Mouse (Mus musculus): ENCODE results near the gene Pter. TPM values are rescaled to one million over a fixed set of nuclear protein-coding genes. Genes with fewer than 3 reads are reported as not detected.

Pter gene
- 4.0 and 4.6 TPM in 2 replicates for polyA plus RNA-seq (2015; fragmentation: Nextera tagmentation; extraction: Ambion mirVana)

- ATAC-seq (replicated peaks) = peak; percentile 90
- H3K4me2 ChIP-seq = peak within 1 kb of the TSS; percentile 67
- no peak within 1 kb of the TSS for H3K27ac ChIP-seq
These were observed at the start of gene Pter for GRCm38 (mm10) chr2:12923804-12924591. Pter (plus strand) TSS chr2:12924041.

GRCm38 (mm10) chr2:12874232-12874631 lies 49.6 kb upstream of the Pter start:
- H3K4me3 ChIP-seq = no peak overlapping the region
- H3K36me3 ChIP-seq (replicated peaks) = no peaks in the 10 kb centered on the region
- no peak overlapping the region for H3K9ac ChIP-seq
- H3K4me1 ChIP-seq = no peaks in the 10 kb centered on the region
- H3K27me3 ChIP-seq (replicated peaks) = no peaks in the 10 kb centered on the region
- 69% methylated on average over 1 of the region's 1 CpGs for WGBS
- H3K9me3 ChIP-seq = no peaks in the 10 kb centered on the region
- H3K27ac ChIP-seq = no peak overlapping the region
- no peak for ATAC-seq (replicated peaks)
- H3K4me2 ChIP-seq = no peak overlapping the region

More at GRCm38 (mm10) chr2:12923804-12924591, at the start of gene Pter:
- Histone ChIP-seq H3K27me3 (replicated peaks) (no peaks in the 10 kb centered on the region), H3K9ac (no peak within 1 kb of the TSS), H3K9me3 (no peaks in the 10 kb centered on the region), H3K4me3 (peak within 1 kb of the TSS; percentile 36), H3K36me3 (replicated peaks) (no peaks in the 10 kb centered on the region), H3K4me1 (peaks cover 10% of the 10 kb centered on the region; the same call in 1 of the 2 replicates)
- WGBS = under 1% methylated on average over 24 of the region's 24 CpGs

- Histone ChIP-seq H3K36me3 (replicated peaks) (no peaks in the 10 kb centered on the region), H3K27me3 (replicated peaks) (no peaks in the 10 kb centered on the region), H3K9me3 (no peaks in the 10 kb centered on the region), H3K4me1 (no peaks in the 10 kb centered on the region), H3K4me3 (no peak overlapping the region), H3K4me2 (no peak overlapping the region), H3K9ac (no peak overlapping the region), H3K27ac (no peak overlapping the region)
- ATAC-seq (replicated peaks) = no peak
- WGBS = 76% methylated on average over 2 of the region's 2 CpGs
These were observed 44.3 kb upstream of the Pter start for GRCm38 (mm10) chr2:12879492-12879891.

- Histone ChIP-seq H3K4me1 (no peaks in the 10 kb centered on the region), H3K27ac (no peak overlapping the region), H3K9ac (no peak overlapping the region), H3K36me3 (replicated peaks) (no peaks in the 10 kb centered on the region), H3K4me2 (no peak overlapping the region), H3K27me3 (replicated peaks) (no peaks in the 10 kb centered on the region), H3K4me3 (no peak overlapping the region), H3K9me3 (no peaks in the 10 kb centered on the region)
- 95% methylated on average over 1 of the region's 1 CpGs for WGBS
- no peak for ATAC-seq (replicated peaks)
These were observed 42.8 kb upstream of the Pter start for GRCm38 (mm10) chr2:12881009-12881408.

GRCm38 (mm10) chr2:12883276-12883914 lies 40.4 kb upstream of the Pter start:
- 73% methylated on average over 10 of the region's 10 CpGs for WGBS
- Histone ChIP-seq H3K4me2 (no peak overlapping the region), H3K4me3 (no peak overlapping the region), H3K9me3 (no peaks in the 10 kb centered on the region), H3K27ac (no peak overlapping the region), H3K27me3 (replicated peaks) (no peaks in the 10 kb centered on the region), H3K4me1 (no peaks in the 10 kb centered on the region), H3K9ac (no peak overlapping the region), H3K36me3 (replicated peaks) (no peaks in the 10 kb centered on the region)
- ATAC-seq (replicated peaks) = peak; percentile 84

- no peaks in the 10 kb centered on the region for H3K36me3 ChIP-seq (replicated peaks)
- H3K4me1 ChIP-seq = no peaks in the 10 kb centered on the region
- 63% methylated on average over 2 of the region's 2 CpGs for WGBS
- no peak overlapping the region for H3K4me3 ChIP-seq
- no peak overlapping the region for H3K27ac ChIP-seq
- H3K9ac ChIP-seq = no peak overlapping the region
- H3K4me2 ChIP-seq = no peak overlapping the region
- ATAC-seq (replicated peaks) = no peak
- no peaks in the 10 kb centered on the region for H3K27me3 ChIP-seq (replicated peaks)
- H3K9me3 ChIP-seq = no peaks in the 10 kb centered on the region
These were observed 36.8 kb upstream of the Pter start for GRCm38 (mm10) chr2:12887015-12887414.

GRCm38 (mm10) chr2:12905786-12906185 lies 18.1 kb upstream of the Pter start:
- no peaks in the 10 kb centered on the region for H3K4me1 ChIP-seq
- 83% methylated on average over 1 of the region's 1 CpGs for WGBS
- H3K4me3 ChIP-seq = no peak overlapping the region
- H3K4me2 ChIP-seq = no peak overlapping the region
- H3K27ac ChIP-seq = no peak overlapping the region
- H3K9me3 ChIP-seq = no peaks in the 10 kb centered on the region
- H3K9ac ChIP-seq = no peak overlapping the region
- no peak for ATAC-seq (replicated peaks)
- no peaks in the 10 kb centered on the region for H3K36me3 ChIP-seq (replicated peaks)
- H3K27me3 ChIP-seq (replicated peaks) = no peaks in the 10 kb centered on the region

GRCm38 (mm10) chr2:12925643-12926042 lies 1.8 kb downstream of the Pter start:
- Histone ChIP-seq H3K4me3 (no peak overlapping the region), H3K9ac (no peak overlapping the region), H3K36me3 (replicated peaks) (no peaks in the 10 kb centered on the region), H3K4me1 (peaks cover 10% of the 10 kb centered on the region; the same call in 1 of the 2 replicates), H3K4me2 (no peak overlapping the region), H3K27me3 (replicated peaks) (no peaks in the 10 kb centered on the region), H3K9me3 (no peaks in the 10 kb centered on the region), H3K27ac (no peak overlapping the region)
- 84% methylated on average over 1 of the region's 1 CpGs for WGBS
- no peak for ATAC-seq (replicated peaks)

GRCm38 (mm10) chr2:12930338-12930737 lies 6.5 kb downstream of the Pter start:
- no peaks in the 10 kb centered on the region for H3K27me3 ChIP-seq (replicated peaks)
- H3K36me3 ChIP-seq (replicated peaks) = no peaks in the 10 kb centered on the region
- H3K4me1 ChIP-seq = no peaks in the 10 kb centered on the region
- H3K4me3 ChIP-seq = no peak overlapping the region
- no peak overlapping the region for H3K9ac ChIP-seq
- 80% methylated on average over 2 of the region's 2 CpGs for WGBS
- no peak overlapping the region for H3K4me2 ChIP-seq
- no peak overlapping the region for H3K27ac ChIP-seq
- H3K9me3 ChIP-seq = no peaks in the 10 kb centered on the region
- ATAC-seq (replicated peaks) = no peak

- no peaks in the 10 kb centered on the region for H3K36me3 ChIP-seq (replicated peaks)
- H3K9ac ChIP-seq = no peak overlapping the region
- no peaks in the 10 kb centered on the region for H3K9me3 ChIP-seq
- no peaks in the 10 kb centered on the region for H3K4me1 ChIP-seq
- H3K4me3 ChIP-seq = no peak overlapping the region
- ATAC-seq (replicated peaks) = no peak
- no peaks in the 10 kb centered on the region for H3K27me3 ChIP-seq (replicated peaks)
- H3K4me2 ChIP-seq = no peak overlapping the region
- 93% methylated on average over 2 of the region's 2 CpGs for WGBS
- no peak overlapping the region for H3K27ac ChIP-seq
These were observed 10.1 kb downstream of the Pter start for GRCm38 (mm10) chr2:12933905-12934304.

- Histone ChIP-seq H3K9me3 (no peaks in the 10 kb centered on the region), H3K4me1 (no peaks in the 10 kb centered on the region), H3K9ac (no peak overlapping the region), H3K27ac (no peak overlapping the region), H3K4me2 (no peak overlapping the region), H3K4me3 (no peak overlapping the region), H3K36me3 (replicated peaks) (no peaks in the 10 kb centered on the region), H3K27me3 (replicated peaks) (no peaks in the 10 kb centered on the region)
- no peak for ATAC-seq (replicated peaks)
- 75% methylated on average over 2 of the region's 2 CpGs for WGBS
These were observed 11.4 kb downstream of the Pter start for GRCm38 (mm10) chr2:12935286-12935685.

- H3K27me3 ChIP-seq (replicated peaks) = no peaks in the 10 kb centered on the region
- no peaks in the 10 kb centered on the region for H3K4me1 ChIP-seq
- ATAC-seq (replicated peaks) = peak; percentile 74
- WGBS = 70% methylated on average over 10 of the region's 10 CpGs
- no peak overlapping the region for H3K4me3 ChIP-seq
- H3K9me3 ChIP-seq = no peaks in the 10 kb centered on the region
- H3K36me3 ChIP-seq (replicated peaks) = no peaks in the 10 kb centered on the region
- no peak overlapping the region for H3K27ac ChIP-seq
- H3K9ac ChIP-seq = no peak overlapping the region
- H3K4me2 ChIP-seq = no peak overlapping the region
These were observed 13.8 kb downstream of the Pter start for GRCm38 (mm10) chr2:12937461-12938217.

Data from midbrain, embryonic 15.5 days (tissue).